Mouse (Mus musculus): ENCODE data around the gene Megf11.

- TF ChIP-seq CTCF (IDR thresholded peaks at IDR 0.05) = no peak
- TF ChIP-seq EP300 (IDR thresholded peaks at IDR 0.05) = no peak
Observed at GRCm38 (mm10) chr9:64566376-64566775, 180.9 kb downstream of the Megf11 start.
